Mouse (Mus musculus) liver, embryonic 12.5 days (tissue): Measurements from ENCODE around the gene Mamld1. TPM values are rescaled to one million over a fixed set of nuclear protein-coding genes. Genes with fewer than 3 reads are reported as not detected.
"Not testable (repeated sequence)": the region's sequence is repeated elsewhere in the genome, so short reads cannot be mapped to it uniquely, and the experiment has no call there.

ENCODE experiments used
- ATAC-seq: fragments of 200-750 bp; cut with Nextera tagmentation; 2 replicates; pipeline ENCODE4 v1.8.0; 2017; ENCODE audit warnings: moderate number of reproducible peaks, mild to moderate bottlenecking, moderate library complexity
- H3K27ac ChIP-seq: fragments of 300-500 bp; sonication (generic); 2 replicates; pipeline ENCODE4 v1.5.1; 2016; ENCODE audit warnings: mild to moderate bottlenecking
- H3K27me3 ChIP-seq: fragments of 300-500 bp; sonication (generic); replicated peaks from 2 replicates; pipeline ENCODE4 v1.6.1; 2016; ENCODE audit warnings: mild to moderate bottlenecking, moderate library complexity
- H3K36me3 ChIP-seq: fragments of 300-500 bp; sonication (generic); 2 replicates; pipeline ENCODE4 v1.6.1; 2016; ENCODE audit warnings: mild to moderate bottlenecking, moderate library complexity
- H3K4me1 ChIP-seq: fragments of 300-500 bp; sonication (generic); 2 replicates; pipeline ENCODE4 v1.6.1; 2016
- H3K4me2 ChIP-seq: fragments of 300-500 bp; sonication (generic); 2 replicates; pipeline ENCODE4 v1.6.1; 2016; ENCODE audit warnings: mild to moderate bottlenecking, moderate library complexity
- H3K4me3 ChIP-seq: fragments of 300-500 bp; sonication (generic); 2 replicates; pipeline ENCODE4 v1.5.1; 2016; ENCODE audit warnings: mild to moderate bottlenecking, moderate library complexity
- H3K9ac ChIP-seq: fragments of 300-500 bp; sonication (generic); 2 replicates; pipeline ENCODE4 v1.6.1; 2016; ENCODE audit warnings: mild to moderate bottlenecking, moderate library complexity
- H3K9me3 ChIP-seq: fragments of 300-500 bp; sonication (generic); replicated peaks from 2 replicates; pipeline ENCODE4 v1.6.1; 2016; ENCODE audit warnings: mild to moderate bottlenecking, moderate library complexity
- WGBS: fragments of 180-500 bp; shearing (Covaris S2); methylation state at CpG from one replicate; pipeline ENCODE4 v1.1.7; 2016; ENCODE audit not compliant: insufficient replicate concordance; 5-methylcytosine and 5-hydroxymethylcytosine counted together
- polyA plus RNA-seq: library from polyadenylated mRNA; unstranded; fragments of >200 nt; fragmentation: Nextera tagmentation; extraction: Ambion mirVana; gene quantifications from 2 replicates; pipeline ENCODE4 v1.2.1, GENCODE M21; 2016

Gene Mamld1
- polyA plus RNA-seq: 0.12 and 0.28 TPM in 2 replicates

GRCm38 (mm10) chrX:71049864-71050576 is at the start of gene Mamld1:
TSS of gene Mamld1 (plus strand) at chrX:71050256.
- 7% methylated on average over 47 of the region's 50 CpGs for WGBS
- Histone ChIP-seq H3K27ac (no peak within 1 kb of the TSS), H3K4me3 (peak within 1 kb of the TSS; percentile 35), H3K9ac (no peak within 1 kb of the TSS), H3K4me2 (peak within 1 kb of the TSS; percentile 58), H3K4me1 (no peaks in the 10 kb centered on the region), H3K36me3 (no peaks in the 10 kb centered on the region), H3K27me3 (peaks cover 70% of the 10 kb centered on the region), H3K9me3 (no peaks in the 10 kb centered on the region)
- no peak for ATAC-seq

- ATAC-seq: no peak
- H3K9ac ChIP-seq: no peak overlapping the region
- no peaks in the 10 kb centered on the region for H3K9me3 ChIP-seq
- no peaks in the 10 kb centered on the region for H3K27me3 ChIP-seq
- H3K27ac ChIP-seq: no peak overlapping the region
- H3K4me1 ChIP-seq: no peaks in the 10 kb centered on the region
- H3K4me3 ChIP-seq: no peak overlapping the region
- no peaks in the 10 kb centered on the region for H3K36me3 ChIP-seq
- H3K4me2 ChIP-seq: no peak overlapping the region
Observed at GRCm38 (mm10) chrX:71024718-71025117, 25.3 kb upstream of the Mamld1 start.

- H3K9me3 ChIP-seq: no peaks in the 10 kb centered on the region
- no peak overlapping the region for H3K9ac ChIP-seq
- no peak overlapping the region for H3K4me2 ChIP-seq
- H3K36me3 ChIP-seq: no peaks in the 10 kb centered on the region
- H3K27ac ChIP-seq: no peak overlapping the region
- WGBS: 60% methylated on average over 4 of the region's 4 CpGs
- no peak for ATAC-seq
- no peak overlapping the region for H3K4me3 ChIP-seq
- H3K27me3 ChIP-seq: no peaks in the 10 kb centered on the region
- H3K4me1 ChIP-seq: no peaks in the 10 kb centered on the region
Observed at GRCm38 (mm10) chrX:71028007-71028406, 22.0 kb upstream of the Mamld1 start.

DNA sequence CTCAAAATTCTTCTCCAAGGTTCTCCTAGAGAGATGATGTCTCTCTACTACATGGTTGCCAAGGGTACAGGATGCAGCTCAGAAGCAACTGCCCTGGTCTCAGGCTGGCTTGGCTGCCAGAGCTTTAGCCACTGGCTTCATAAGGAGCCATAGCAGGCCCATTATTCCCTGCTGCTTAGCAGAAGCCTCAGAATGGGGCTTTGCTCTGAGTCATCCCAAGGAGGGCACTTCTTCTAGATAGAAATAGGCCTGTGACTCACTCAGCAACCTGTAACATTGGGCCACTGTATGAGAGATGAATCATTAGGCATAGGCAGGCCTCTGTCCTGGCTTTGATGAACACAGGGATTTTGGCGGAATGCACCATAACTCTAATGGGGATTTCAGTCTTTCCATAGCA is 21.1 kb upstream of the Mamld1 start:
- ATAC-seq, H3K36me3 ChIP-seq, H3K27ac ChIP-seq, H3K4me1 ChIP-seq, H3K4me2 ChIP-seq, H3K4me3 ChIP-seq, H3K9me3 ChIP-seq, H3K9ac ChIP-seq, H3K27me3 ChIP-seq: not testable (repeated sequence)
- WGBS: 88% methylated on average over 1 of the region's 1 CpGs

- peak overlapping the region; percentile 35 for H3K4me3 ChIP-seq
- no peak overlapping the region for H3K27ac ChIP-seq
- no peaks in the 10 kb centered on the region for H3K36me3 ChIP-seq
- no peaks in the 10 kb centered on the region for H3K4me1 ChIP-seq
- H3K27me3 ChIP-seq: peaks cover 70% of the 10 kb centered on the region
- H3K9me3 ChIP-seq: no peaks in the 10 kb centered on the region
- no peak for ATAC-seq
- peak overlapping the region; percentile 58 for H3K4me2 ChIP-seq
- WGBS: 14% methylated on average over 26 of the region's 26 CpGs
- no peak overlapping the region for H3K9ac ChIP-seq
Observed at GRCm38 (mm10) chrX:71050677-71051311, 738 bp downstream of the Mamld1 start.

GRCm38 (mm10) chrX:71051361-71052114 is 1.5 kb downstream of the Mamld1 start:
- Histone ChIP-seq H3K4me2 (peak overlapping the region; percentile 58), H3K9ac (no peak overlapping the region), H3K9me3 (no peaks in the 10 kb centered on the region), H3K4me1 (no peaks in the 10 kb centered on the region), H3K27me3 (peaks cover 70% of the 10 kb centered on the region), H3K36me3 (no peaks in the 10 kb centered on the region), H3K4me3 (peak overlapping the region; percentile 35), H3K27ac (no peak overlapping the region)
- WGBS: 19% methylated on average over 25 of the region's 30 CpGs
- ATAC-seq: no peak

GRCm38 (mm10) chrX:71052115-71052478 is 2.0 kb downstream of the Mamld1 start:
- Histone ChIP-seq H3K4me1 (no peaks in the 10 kb centered on the region), H3K27me3 (peaks cover 64% of the 10 kb centered on the region), H3K9ac (no peak overlapping the region), H3K27ac (no peak overlapping the region), H3K36me3 (no peaks in the 10 kb centered on the region), H3K9me3 (no peaks in the 10 kb centered on the region), H3K4me2 (peak overlapping the region; percentile 58), H3K4me3 (peak overlapping the region; percentile 35)
- WGBS: 20% methylated on average over 19 of the region's 19 CpGs
- peak; percentile 32 for ATAC-seq

DNA sequence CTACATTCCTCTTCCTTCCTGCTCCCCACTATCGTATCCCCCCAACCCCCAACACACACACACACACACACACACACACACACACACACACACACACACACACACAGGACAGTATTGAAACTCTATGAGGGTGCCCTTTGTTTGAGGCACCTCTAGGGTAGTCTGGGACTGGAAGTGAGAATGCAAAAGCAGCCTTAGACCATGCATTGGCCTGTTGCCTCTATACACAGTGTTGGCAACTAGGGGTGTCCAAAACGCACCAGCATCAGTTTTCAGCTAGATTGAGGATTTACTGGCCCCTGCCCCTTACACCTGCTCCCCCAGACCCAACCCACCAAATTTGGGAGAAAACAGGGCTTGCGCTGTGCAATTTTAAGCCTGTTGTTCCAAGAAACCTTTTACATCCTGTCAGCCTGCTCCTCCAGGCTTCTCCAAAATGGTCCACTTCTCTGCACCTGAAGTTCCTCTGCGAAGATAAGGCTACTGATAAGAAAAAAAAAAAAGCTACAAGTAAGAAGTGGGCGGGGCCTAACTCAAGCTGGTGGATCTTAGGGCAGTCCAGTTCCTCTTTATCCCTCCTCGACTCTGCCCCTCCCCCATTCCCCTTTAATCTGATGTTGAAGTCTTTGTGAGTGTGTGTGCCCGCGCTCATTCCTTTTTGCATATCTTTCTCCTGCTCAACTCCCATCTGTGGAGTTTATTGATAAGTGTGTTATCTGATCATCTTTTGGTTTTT is 2.6 kb downstream of the Mamld1 start:
- H3K27me3 ChIP-seq: peaks cover 58% of the 10 kb centered on the region

GRCm38 (mm10) chrX:71053246-71053645 is 3.2 kb downstream of the Mamld1 start:
- H3K4me2 ChIP-seq: no peak overlapping the region
- peaks cover 52% of the 10 kb centered on the region for H3K27me3 ChIP-seq
- no peaks in the 10 kb centered on the region for H3K4me1 ChIP-seq
- WGBS: 45% methylated on average over 5 of the region's 5 CpGs
- ATAC-seq: no peak
- no peak overlapping the region for H3K9ac ChIP-seq
- H3K9me3 ChIP-seq: no peaks in the 10 kb centered on the region
- H3K27ac ChIP-seq: no peak overlapping the region
- no peaks in the 10 kb centered on the region for H3K36me3 ChIP-seq
- no peak overlapping the region for H3K4me3 ChIP-seq

More for the DNA sequence above, 2.6 kb downstream of the Mamld1 start:
- Histone ChIP-seq H3K4me3 (peak overlapping the region; percentile 35; the same call in 1 of the 2 replicates), H3K4me2 (peak overlapping the region; percentile 58), H3K27ac (no peak overlapping the region), H3K9me3 (no peaks in the 10 kb centered on the region), H3K4me1 (no peaks in the 10 kb centered on the region), H3K9ac (no peak overlapping the region), H3K36me3 (no peaks in the 10 kb centered on the region)
- ATAC-seq: peak; percentile 42; the same call in 1 of the 2 replicates
- WGBS: 15% methylated on average over 7 of the region's 8 CpGs

DNA sequence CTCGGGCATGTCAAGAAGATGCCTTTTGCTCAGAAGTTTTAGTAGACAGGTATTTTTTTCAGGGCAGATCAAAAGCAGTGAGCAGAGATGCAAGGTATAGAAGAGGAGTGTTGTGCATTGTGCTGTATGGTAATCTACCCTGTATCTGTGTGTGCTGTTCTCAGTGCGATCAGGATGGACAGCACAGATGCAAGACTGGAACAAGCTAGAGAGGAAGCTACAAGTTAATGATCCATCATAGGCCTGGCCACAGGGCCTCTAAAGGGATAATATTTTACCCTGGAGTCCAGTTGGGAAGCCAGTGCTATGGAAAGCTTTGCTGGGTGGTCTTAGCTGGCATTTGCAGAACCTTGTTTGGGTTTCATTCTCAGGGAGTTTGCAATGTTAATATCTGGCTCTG is 6.9 kb downstream of the Mamld1 start:
- 69% methylated on average over 2 of the region's 2 CpGs for WGBS
- no peak for ATAC-seq
- H3K27ac ChIP-seq: no peak overlapping the region
- no peaks in the 10 kb centered on the region for H3K36me3 ChIP-seq
- no peak overlapping the region for H3K4me3 ChIP-seq
- no peak overlapping the region for H3K9ac ChIP-seq
- H3K4me2 ChIP-seq: no peak overlapping the region
- no peaks in the 10 kb centered on the region for H3K4me1 ChIP-seq
- H3K9me3 ChIP-seq: no peaks in the 10 kb centered on the region
- peaks cover 19% of the 10 kb centered on the region for H3K27me3 ChIP-seq

DNA sequence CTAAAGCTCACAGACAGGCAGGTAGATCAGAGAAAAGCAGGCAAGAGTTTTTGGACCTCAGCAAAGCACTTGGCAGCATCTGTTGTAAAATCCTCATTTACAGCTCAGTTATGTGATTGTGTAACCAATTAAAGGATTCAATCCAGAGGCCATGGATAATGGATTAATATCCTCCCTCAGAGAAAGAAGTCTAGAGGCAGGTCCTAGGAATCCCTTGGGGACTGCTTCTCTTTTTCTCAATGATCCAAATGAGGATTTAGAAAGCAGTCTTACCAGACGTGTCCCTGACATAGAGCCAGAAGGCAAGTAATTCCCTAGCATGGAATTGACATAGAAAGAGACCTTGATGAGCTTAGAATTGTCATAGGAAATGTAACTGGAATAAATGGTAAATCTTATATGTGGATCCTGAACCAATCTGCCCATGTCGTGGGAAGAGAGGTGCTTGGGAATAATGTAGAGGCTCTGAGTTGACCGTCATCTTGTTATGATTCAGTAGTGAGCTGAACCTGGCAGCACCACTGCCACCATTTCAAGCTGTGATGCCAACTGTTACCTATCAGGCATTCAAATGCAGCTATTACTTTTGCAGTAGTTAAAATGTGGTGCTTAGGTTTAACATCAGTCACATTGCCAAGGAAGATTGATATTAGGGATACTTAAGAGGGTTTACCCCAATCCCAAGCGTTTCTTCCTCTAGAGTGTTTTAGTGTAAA is 35.2 kb downstream of the Mamld1 start:
- no peaks in the 10 kb centered on the region for H3K9me3 ChIP-seq
- no peak for ATAC-seq
- H3K9ac ChIP-seq: no peak overlapping the region
- no peaks in the 10 kb centered on the region for H3K27me3 ChIP-seq
- H3K36me3 ChIP-seq: no peaks in the 10 kb centered on the region
- H3K4me1 ChIP-seq: no peaks in the 10 kb centered on the region
- WGBS: 72% methylated on average over 4 of the region's 4 CpGs
- no peak overlapping the region for H3K4me2 ChIP-seq
- no peak overlapping the region for H3K27ac ChIP-seq
- no peak overlapping the region for H3K4me3 ChIP-seq
